Mouse (Mus musculus): ENCODE results near the gene Klf14.
A peak's percentile ranks its signal among the peaks of the same experiment; 100 is the strongest.

Klf14 gene

DNA sequence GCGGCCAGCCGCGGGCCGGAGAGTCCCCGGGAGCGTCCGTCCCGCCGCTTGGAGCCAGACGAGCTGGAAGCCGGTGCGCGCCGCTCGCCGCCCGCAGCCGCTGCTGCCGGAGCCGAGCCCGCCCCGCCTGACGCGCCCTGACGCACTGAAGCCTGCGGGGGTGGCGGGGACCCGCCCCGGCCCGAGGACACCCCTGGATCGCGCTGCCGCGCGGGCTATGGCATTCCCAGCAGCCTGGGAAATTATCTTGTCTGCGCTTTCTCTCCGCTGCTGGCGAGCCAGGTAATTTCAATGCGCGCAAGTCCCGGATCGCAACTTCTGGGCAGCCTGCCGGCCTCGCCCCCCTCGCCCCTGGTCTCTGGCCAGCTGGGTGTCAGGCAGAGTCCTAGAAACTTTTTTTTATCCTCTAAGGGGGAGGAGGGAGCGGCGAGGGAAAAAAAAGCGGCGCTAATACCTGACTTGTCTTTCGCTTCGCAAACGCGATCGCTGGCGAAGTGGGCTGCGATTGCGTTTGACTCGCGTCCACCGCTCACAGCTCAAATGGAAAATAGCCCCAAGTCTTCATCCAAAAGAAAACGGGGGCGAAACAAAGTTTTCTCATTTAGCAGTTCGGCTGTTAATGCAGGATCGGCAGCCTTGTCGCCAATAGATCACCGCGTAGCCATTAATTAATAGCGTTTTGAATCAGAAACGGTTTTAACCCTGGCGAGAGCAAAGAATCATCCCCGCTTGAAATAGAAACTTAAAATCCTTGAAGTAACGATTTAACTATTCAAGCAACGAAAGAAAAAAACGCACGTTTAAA, at the start of gene Klf14:
Klf14 (minus strand) TSS at position 343 of the 805 bp plus-strand sequence.
- no peak for DNase-seq

DNA sequence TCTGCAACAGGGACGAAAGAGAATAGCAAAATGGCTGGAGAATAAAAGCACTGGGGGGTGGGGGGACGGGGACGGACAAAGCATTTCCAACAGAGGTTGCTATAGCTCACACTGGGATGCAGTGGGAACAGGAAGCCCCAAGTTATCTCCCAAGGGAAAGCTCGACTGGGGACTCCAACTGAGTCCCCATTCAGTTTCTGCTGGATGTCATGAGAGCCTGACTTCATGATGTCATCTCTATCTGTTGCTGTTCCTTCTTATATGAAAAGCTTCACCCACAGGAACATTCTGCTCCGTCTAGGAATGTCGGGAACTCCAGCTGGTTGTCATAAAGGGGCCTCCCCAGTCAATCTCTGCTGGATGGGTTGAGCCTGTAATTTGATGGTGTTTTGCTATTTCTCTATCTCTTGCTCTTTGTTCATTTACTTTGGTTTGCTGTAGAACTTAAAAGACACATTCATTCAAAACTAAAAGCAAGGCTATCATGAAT, 47.3 kb upstream of the Klf14 start:
- DNase-seq: no peak

DNA sequence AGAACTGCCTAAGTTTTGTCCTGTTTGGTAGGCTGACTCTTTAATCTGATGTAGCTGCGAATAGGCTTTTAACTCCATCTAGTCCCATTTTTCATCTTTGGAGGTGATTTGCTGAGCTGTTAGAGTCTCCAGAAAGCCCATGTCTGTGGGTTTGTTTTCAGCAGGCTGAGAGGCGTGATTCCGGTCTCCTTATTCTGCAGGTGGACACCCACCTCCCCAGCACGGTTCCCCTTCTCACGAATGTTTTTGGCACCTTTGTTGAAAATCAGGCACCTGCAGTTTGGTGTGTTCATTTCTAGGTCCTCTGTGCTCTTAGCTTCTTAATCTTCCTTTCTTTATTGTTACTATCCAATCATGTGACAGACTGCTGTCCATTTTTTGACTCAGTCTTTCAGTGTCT, 27.5 kb upstream of the Klf14 start:
- DNase-seq: no peak

DNA sequence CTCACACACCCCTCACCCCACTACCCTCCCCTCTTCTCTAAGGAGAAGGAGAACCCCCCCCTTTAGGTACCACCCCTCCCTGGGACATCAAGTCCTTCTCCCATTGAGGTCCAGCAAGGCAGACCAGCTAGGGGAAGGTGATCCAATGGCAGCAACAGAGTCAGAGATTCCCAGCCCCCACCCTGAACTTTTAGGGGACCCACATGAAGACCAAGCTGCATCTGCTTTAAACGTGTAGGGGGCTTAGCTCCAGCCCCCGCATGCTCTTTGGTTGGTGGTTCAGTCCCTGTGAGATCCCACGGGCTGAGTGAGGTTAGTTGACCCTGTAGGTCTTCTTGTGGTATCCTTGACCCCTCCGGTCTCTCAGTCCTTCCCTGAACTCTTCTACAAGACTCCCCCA, 24.1 kb upstream of the Klf14 start:
- DNase-seq: no peak

DNA sequence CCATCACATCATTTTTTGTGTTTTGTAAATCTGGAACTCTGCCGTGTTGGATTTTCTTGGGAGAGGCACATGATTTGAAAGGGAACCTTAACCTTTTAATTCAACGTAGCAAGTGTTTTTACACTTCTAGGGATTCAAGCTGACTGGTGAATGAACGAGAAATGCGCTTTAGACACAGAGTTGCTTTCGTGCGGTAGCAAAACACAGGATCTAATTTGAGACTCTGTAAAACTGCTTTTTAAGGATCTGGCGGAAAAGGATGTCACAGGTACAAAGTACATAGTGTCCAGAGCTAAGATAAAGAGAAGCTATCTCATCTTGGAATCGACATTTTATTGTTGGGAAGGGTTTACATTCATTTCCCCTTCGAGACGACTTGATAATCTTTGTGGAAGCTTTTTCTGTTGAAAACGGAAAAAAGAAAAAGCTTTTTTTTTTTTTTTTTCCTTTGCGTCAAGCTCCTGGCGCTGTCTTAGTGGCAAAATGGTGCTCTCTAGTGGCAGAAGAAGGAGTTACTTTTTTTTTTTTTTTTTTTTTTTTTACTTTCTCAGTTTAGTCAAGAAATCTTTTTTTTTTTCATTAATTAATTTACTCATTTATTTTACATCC, 23.6 kb upstream of the Klf14 start:
- no peak for DNase-seq

DNA sequence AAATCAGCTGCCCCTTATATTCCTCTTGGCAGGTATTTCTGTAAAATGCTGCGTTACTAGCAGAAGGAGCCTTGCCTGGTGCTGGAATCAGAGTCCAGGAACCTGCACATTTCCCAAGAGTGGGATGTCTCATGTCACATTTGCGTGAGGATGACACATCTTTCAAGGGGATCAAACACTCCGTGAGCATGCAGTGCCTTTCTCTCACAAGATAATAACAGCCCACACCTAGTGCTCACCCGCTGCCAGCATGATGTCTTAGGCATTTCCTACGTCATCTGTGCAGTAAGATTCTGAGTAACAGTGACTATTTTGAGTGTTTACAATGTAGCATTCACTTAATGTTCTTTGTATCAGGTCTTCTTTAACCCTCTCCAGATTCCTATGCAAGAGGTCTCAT, 22.5 kb upstream of the Klf14 start:
- DNase-seq: no peak

DNA sequence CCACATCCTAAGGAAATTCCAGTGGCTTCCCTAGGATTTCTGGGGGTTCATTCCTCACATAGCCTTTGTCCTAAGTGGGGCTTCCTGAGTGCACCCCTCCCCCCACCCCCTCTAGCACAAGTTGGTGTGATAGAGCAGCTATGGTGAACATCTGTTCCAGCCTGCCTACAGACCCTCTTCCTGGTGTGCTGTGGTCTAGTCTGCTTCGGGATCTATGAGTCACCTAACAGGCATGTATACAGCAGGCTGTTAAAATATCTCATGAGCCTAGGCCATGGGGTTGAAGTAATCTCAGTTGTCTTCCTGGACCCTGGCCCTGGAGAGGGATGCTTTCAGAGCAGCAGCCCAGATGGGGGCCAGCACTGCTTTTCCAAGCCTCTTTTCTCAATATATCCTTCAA, 19.7 kb upstream of the Klf14 start:
- no peak for DNase-seq

DNA sequence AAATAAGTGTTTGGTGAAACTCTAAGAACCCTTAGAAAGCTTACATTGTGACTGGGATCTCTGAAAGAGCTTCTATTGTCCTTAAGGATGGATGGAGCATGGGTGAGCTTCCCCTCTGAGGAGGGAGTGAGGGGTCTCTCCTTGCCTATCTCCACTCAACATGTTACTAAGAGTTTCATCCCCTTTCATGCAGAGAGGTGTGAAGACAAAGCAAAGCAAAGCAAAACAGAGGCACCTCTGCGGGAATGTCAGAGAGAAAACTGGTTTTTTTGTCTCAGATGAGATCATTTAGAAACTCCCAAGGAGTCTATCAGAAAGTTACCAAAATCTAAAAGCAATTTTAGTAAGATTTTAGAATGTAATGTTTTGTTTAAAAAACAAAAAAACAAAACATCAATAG, 13.2 kb upstream of the Klf14 start:
- DNase-seq: no peak

DNA sequence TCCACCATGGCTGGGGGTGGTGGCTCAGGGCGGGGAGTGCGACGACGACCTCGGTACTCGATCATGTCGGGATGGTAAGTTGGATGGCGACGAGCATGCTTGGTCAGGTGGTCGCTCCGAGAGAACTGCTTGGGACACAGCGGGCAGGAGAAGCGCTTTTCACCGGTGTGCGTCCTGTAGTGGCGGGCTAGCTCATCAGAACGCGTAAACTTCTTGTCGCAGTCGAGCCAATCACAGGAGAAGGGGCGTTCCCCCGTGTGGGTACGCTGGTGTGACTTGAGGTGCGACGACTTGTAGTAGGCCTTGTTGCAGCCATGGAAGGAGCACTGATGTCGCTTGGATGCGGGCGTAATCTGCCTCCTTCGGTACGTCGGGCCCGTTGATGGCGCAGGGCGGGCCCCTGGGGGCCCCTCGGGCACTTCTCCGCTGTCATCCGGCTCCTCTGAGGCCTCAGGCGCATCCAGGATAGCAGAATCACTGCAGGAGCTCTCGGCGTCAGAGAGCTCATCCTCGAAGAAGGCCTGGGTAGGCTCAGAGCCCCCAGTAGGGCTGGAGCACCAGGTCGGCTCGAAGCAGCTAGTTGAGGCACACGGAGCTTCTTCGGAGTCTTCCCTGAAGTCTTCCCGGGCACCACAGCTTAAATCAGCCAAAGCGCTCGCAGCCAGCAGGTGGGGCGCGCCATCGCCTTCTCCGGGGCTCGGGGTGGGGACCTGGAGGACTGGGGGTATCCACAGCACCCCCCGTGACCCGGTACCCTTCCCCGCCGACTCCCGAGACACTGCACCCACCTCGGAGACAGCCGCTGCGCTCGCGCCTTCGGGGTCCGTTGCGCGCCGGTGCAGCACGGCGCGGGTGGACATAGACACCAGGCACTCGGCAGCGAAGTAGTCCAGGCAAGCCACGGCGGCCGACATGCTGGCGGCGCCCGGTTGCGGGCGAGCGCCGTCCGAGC, 818 bp downstream of the Klf14 start:
- peak; percentile 16 to 31 for DNase-seq

DNA sequence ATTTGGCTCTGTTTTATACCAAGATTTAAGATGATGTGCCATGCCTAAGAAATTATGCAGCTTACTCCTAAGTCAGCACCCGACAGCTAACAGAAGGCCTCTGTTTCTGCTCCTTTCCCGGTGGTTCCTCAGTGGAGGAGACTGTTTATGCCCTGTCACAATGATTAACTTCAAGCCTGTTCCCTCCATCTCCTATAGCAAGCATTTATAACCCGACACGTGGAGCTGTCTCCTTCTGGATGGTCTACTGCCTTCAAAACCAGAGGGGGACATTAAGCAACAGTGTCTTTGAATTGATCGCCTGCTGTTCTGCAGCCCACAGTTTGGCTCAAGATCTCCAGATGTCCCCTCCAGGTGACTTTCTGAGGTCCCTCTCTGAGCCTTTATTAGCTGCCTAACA, 19.6 kb downstream of the Klf14 start:
- no peak for DNase-seq

DNA sequence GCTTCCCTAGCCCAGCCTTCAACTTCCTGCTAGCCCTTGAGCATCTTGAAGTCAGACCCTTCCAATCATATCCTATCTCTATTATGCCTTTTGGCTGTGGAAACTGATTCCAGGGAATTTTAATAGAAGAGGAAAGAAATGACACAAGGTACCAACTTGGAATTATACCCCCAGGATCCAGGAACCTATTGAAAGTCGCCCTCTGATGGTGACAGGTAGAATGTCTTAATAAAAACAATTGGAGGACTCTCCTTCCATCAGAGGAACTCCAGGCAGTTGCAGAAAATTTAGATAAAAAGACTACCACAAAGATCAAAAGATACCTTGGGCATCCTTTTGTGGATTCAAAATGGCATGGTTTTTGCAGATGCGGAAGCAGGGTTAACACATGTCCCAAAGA, 36.1 kb downstream of the Klf14 start:
- DNase-seq: no peak

DNA sequence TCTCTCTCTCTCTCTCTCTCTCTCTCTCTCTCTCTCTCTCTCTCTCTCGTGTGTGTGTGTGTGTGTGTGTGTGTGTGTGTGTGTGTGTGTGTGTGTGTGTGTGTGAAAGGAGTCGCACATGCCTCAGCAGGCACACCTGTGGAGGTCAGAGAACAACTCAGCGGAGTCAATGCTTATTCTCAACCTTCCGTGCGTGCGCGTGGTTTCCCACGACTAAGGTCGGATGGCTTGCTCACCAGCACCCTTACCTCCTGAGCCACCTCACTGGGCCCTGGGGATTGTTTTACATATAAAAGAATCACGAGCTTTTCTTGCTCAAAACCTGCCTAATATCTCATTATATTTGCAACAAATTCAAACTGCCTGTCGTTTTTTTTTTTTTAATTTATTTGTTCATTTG, 37.1 kb downstream of the Klf14 start:
- DNase-seq: no peak

DNA sequence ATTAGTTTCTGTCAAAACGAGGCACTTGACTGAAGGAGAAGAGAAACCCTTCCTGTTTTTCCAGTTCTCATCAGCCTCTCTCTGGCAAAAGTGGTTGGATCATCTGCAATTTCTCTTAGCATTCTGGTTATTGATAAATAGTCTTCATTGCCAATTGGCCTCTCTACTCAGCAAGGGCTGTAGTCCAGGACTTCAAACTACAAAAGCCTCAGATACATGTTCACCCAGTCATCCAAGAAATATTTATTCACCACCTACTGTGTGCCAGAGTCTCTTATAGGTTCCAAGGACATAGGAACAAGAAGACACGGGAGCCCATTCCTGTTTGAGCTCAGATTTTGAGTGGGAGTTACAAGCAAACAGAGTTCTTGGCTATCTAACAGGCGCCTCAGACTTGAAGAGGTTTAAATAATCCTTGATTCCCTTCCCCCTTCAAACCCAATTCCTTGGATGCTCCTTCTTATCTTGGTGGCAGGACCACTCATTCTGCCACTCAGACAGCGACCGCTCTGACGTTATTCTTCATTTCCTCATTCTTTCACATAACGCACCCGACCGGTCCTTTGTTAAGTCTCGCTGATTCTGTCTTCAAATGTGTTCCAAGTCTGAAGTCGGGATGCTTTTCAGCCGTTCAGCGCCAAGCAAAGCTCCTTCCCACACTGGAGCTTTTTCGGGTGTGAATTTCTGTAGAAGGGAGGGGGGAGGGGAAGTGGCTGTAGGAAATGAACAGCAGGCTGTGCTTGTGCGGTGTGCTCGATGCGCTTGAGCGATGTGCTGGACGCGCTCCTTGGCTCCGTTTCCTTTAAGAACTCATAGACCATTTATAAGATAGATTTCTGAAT, 37.8 kb downstream of the Klf14 start:
- DNase-seq: peak; percentile 5 to 7

DNA sequence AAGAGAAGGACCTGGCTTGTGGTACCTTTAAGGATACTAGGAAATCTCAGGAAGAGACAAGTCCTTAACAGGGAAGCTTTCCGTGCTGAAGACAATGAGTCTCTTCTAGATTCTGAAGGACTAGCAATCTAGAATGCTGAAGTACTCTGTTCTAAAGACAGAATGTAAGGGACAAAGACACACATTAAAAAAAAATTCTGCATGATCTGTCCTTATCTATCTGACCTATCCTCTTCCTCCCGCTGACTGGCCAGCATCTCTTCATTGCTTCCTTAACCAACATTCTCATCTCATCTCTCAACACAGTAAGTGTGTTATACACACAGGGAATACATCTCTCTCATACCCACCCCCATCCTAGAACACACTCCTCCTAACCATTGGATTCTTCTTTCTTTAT, 43.4 kb downstream of the Klf14 start, which contains the start of gene Tsga13:
Tsga13 (minus strand) TSS at position 101 of the 400 bp plus-strand sequence.
- no peak for DNase-seq

DNA sequence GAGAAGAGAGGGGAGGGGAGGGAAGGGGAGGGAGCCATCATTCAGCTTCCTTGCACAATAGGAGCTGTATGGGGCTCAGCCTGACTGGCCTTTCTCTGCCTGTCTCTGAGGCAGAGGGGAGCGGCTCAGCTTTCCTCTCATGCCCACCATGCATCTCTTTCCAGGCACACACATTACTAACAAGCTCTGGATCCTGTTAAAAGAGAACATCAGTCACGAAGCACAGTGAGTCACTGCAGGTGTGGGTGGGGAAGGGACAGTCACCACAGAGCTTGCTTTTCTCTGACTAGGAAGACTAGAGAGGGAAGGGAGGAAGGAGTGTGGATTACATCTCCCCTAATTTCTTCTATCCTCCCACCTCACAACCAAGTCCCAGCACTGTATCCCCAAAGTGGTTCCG, 50.9 kb downstream of the Klf14 start:
- no peak for DNase-seq

All from cerebellum, postnatal 36 days (tissue).